Mouse (Mus musculus): ENCODE data around the gene Slc16a10. TPM values are rescaled to one million over a fixed set of nuclear protein-coding genes. Genes with fewer than 3 reads are reported as not detected.

The Slc16a10 gene
- polyA plus RNA-seq, 1 experiment from 2014 or later, result 7.3 TPM

DNA sequence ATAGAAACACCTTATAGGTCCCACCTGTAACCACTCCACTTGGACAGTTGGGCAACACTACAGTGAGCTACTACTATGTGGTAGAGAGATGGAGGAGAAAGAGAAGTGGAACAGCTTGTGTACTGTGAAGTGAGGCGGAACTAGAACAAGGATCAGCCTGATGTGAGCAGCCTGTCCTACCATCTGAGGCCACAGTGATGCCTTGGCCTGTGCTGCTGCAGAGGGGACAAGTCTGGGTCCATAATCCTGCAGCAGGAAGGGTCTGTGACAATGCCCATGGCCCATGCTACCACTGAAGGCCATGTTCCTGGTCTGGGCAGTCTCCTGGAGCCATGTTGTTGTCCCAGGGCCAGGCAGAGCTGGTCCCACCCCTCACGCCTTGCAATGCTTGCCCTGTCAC lies 19.2 kb upstream of the Slc16a10 start:
- TF ChIP-seq EP300 (IDR thresholded peaks at IDR 0.05), result no peak
- TF ChIP-seq CTCF (IDR thresholded peaks at IDR 0.05), result no peak
- Histone ChIP-seq H3K4me1 (ENCODE audit: insufficient read depth, low read depth, low read length) (no peaks in the 10 kb centered on the region), H3K27me3 (replicated peaks; ENCODE audit: insufficient read depth, low read length) (no peaks in the 10 kb centered on the region), H3K9me3 (ENCODE audit: low read length) (no peaks in the 10 kb centered on the region), H3K9ac (replicated peaks; ENCODE audit: low read depth) (no peak overlapping the region), H3K36me3 (ENCODE audit: insufficient read depth, low read length) (no peaks in the 10 kb centered on the region), H3K4me2 (replicated peaks; ENCODE audit: low read depth, low read length) (no peak overlapping the region), H3K27ac (ENCODE audit: low read length) (no peak overlapping the region), H3K4me3 (ENCODE audit: low read depth, low read length) (no peak overlapping the region)
- WGBS, result 80% methylated on average over 2 of the region's 2 CpGs
- no peak for ATAC-seq
- no peak for DNase-seq (ENCODE audit: low spot score)

DNA sequence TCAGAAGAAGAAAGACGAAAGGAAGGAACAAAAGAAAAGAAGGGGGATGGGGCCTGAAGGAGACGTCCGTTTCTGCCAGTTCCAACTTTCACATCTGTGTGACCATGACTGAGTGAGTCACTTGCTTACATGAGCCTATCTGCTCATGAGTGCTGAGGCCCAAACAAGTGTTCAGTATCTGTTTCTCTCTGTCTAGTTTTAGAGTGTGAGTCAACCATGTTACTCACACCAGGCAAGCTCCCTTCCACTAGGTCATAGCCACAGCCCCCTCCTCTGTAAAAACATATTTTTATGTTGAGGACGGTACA lies 10.4 kb upstream of the Slc16a10 start:
- TF ChIP-seq CTCF (IDR thresholded peaks at IDR 0.05) (no peak), EP300 (IDR thresholded peaks at IDR 0.05) (no peak)
- H3K27ac ChIP-seq (ENCODE audit: low read length), result no peak overlapping the region
- no peak overlapping the region for H3K4me2 ChIP-seq (replicated peaks; ENCODE audit: low read depth, low read length)
- WGBS, result 75% methylated on average over 4 of the region's 4 CpGs
- DNase-seq (ENCODE audit: low spot score) (no peak), ATAC-seq (peak; percentile 69)
- no peak overlapping the region for H3K4me3 ChIP-seq (ENCODE audit: low read depth, low read length)
- H3K9ac ChIP-seq (replicated peaks; ENCODE audit: low read depth), result no peak overlapping the region
- no peaks in the 10 kb centered on the region for H3K9me3 ChIP-seq (ENCODE audit: low read length)
- H3K27me3 ChIP-seq (replicated peaks; ENCODE audit: insufficient read depth, low read length), result no peaks in the 10 kb centered on the region
- H3K4me1 ChIP-seq (ENCODE audit: insufficient read depth, low read depth, low read length), result no peaks in the 10 kb centered on the region
- no peaks in the 10 kb centered on the region for H3K36me3 ChIP-seq (ENCODE audit: insufficient read depth, low read length)

DNA sequence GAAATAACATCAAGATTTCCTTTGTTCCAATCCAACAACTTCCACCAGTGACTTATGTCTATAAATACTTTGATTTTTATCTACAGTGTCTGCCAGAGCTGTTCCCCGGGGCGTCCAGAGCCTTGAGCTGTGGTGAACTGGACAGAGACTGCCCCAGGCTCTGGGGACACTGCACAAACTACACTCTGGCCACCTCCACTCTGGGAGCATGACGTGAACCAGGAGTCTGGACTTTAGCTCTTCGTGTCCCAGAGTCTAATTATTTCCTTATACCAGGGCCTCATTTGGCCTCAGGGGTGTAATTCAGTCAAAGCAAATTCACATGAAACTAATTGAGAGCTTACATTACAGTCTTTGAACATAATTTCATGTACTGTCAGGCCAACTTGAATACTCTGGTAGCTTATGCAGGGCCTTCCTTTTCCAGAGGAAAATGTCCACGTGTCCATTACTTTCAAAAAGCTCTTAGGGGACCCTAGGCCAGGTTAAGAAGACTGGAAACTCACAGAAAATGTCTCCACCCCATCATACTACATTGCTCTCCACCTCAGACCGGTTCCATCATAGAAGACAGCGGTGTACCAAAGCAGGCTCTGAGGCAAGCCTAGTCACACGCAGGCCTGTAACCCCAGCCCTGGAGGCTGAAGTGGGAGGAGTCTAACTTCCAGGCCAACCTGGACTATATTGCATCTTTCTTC lies 9.9 kb upstream of the Slc16a10 start:
- WGBS, result 60% methylated on average over 8 of the region's 8 CpGs
- no peak for TF ChIP-seq EP300 (IDR thresholded peaks at IDR 0.05)
- no peak for TF ChIP-seq CTCF (IDR thresholded peaks at IDR 0.05)
- Histone ChIP-seq H3K9me3 (ENCODE audit: low read length) (no peaks in the 10 kb centered on the region), H3K36me3 (ENCODE audit: insufficient read depth, low read length) (no peaks in the 10 kb centered on the region), H3K27ac (ENCODE audit: low read length) (no peak overlapping the region), H3K4me1 (ENCODE audit: insufficient read depth, low read depth, low read length) (no peaks in the 10 kb centered on the region), H3K9ac (replicated peaks; ENCODE audit: low read depth) (no peak overlapping the region), H3K4me3 (ENCODE audit: low read depth, low read length) (no peak overlapping the region), H3K4me2 (replicated peaks; ENCODE audit: low read depth, low read length) (no peak overlapping the region), H3K27me3 (replicated peaks; ENCODE audit: insufficient read depth, low read length) (no peaks in the 10 kb centered on the region)
- DNase-seq (ENCODE audit: low spot score), result no peak
- ATAC-seq, result no peak

DNA sequence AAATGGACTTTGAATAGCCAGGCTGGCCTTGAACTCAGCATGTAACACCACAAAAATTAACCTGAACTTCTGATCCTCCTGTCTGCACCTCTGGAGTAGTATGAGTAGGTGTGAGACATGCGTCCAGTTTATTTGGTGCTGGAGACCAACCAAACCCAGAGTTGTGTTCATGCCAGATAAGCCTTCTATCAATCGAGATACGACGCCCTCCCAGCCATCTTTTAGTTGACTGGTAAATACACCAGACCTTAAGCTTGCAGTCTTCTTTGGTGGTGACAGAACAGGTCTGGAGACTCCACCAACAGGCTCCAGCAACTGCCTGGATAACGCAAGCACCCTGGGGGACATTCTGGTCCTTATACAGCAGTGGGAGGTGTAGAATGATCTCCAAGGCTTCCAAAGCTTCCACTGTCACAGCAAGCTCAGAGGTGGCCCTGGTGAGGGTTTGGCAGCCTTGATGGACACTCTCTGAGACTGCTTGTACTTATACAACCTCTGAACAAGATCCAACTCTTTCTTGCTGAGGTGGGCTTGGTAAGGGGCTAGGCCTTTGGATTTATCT lies 7.6 kb upstream of the Slc16a10 start:
- DNase-seq (ENCODE audit: low spot score) (no peak), ATAC-seq (no peak)
- TF ChIP-seq EP300 (IDR thresholded peaks at IDR 0.05) (no peak), CTCF (IDR thresholded peaks at IDR 0.05) (no peak)
- 97% methylated on average over 5 of the region's 5 CpGs for WGBS
- no peak overlapping the region for H3K4me2 ChIP-seq (replicated peaks; ENCODE audit: low read depth, low read length)
- H3K27me3 ChIP-seq (replicated peaks; ENCODE audit: insufficient read depth, low read length), result no peaks in the 10 kb centered on the region
- no peak overlapping the region for H3K27ac ChIP-seq (ENCODE audit: low read length)
- H3K36me3 ChIP-seq (ENCODE audit: insufficient read depth, low read length), result no peaks in the 10 kb centered on the region
- no peaks in the 10 kb centered on the region for H3K9me3 ChIP-seq (ENCODE audit: low read length)
- no peaks in the 10 kb centered on the region for H3K4me1 ChIP-seq (ENCODE audit: insufficient read depth, low read depth, low read length)
- no peak overlapping the region for H3K9ac ChIP-seq (replicated peaks; ENCODE audit: low read depth)
- H3K4me3 ChIP-seq (ENCODE audit: low read depth, low read length), result no peak overlapping the region

DNA sequence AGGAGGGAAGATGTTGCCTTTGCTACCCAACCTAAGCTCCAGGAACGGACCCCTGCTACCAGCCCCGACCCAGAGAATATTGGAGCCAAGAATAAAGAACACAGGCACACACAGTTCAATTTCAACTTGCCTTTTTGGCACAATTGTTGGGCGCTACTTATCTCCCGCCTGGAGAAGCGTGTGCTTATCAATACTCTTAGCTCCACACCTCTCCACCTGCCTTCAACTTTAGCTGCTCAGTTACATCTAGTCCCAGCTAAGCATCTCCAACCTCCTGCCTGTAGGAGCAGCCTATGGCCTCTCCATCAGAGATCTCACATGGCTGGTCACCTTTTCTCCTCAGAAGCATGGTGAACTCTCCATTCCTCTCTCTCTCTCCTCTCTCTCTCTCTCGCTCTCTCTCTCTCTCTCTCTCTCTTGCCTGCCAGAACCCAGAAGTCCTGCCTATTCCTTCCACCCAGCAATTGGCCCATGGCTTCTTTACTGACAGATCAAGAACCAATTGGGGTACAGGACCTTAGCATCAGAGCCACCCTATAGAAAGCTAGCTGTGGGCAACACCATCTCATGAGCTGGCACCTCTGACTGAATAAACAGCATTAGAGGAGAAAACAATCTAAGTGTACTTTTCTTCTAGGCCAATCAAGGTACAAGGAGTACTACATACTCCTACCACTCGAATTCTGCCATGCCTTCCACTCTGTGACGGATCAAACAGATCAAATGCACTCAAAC lies 5.4 kb upstream of the Slc16a10 start:
- Histone ChIP-seq H3K9ac (replicated peaks; ENCODE audit: low read depth) (no peak overlapping the region), H3K36me3 (ENCODE audit: insufficient read depth, low read length) (no peaks in the 10 kb centered on the region), H3K4me2 (replicated peaks; ENCODE audit: low read depth, low read length) (no peak overlapping the region), H3K9me3 (ENCODE audit: low read length) (no peaks in the 10 kb centered on the region), H3K4me1 (ENCODE audit: insufficient read depth, low read depth, low read length) (no peaks in the 10 kb centered on the region), H3K27me3 (replicated peaks; ENCODE audit: insufficient read depth, low read length) (no peaks in the 10 kb centered on the region), H3K4me3 (ENCODE audit: low read depth, low read length) (no peak overlapping the region), H3K27ac (ENCODE audit: low read length) (no peak overlapping the region)
- DNase-seq (ENCODE audit: low spot score), result no peak
- 78% methylated on average over 8 of the region's 8 CpGs for WGBS
- ATAC-seq, result no peak
- TF ChIP-seq CTCF (IDR thresholded peaks at IDR 0.05), result no peak
- TF ChIP-seq EP300 (IDR thresholded peaks at IDR 0.05), result no peak

DNA sequence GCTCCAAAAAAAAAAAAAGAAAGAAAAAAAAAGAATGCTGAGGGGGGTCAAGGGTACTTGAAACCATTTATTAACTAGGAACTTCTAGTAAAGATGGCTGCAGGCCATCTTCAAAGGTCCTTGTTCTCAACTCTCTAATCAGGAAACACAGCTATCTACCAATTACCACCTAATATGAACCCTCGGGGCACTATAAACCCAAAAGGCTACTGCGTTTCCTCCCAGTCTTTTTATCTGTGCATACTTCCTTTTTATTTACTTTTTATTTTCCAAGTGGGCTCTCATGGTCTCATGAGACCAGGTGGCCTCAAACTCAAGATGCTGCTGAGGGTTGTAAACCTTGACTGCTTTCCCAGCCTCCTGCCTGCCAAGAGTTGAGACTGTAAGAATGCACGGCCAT lies 4.4 kb upstream of the Slc16a10 start:
- ATAC-seq (peak; percentile 57), DNase-seq (ENCODE audit: low spot score) (peak; percentile 66)
- Histone ChIP-seq H3K4me2 (replicated peaks; ENCODE audit: low read depth, low read length) (no peak overlapping the region), H3K9me3 (ENCODE audit: low read length) (no peaks in the 10 kb centered on the region), H3K27me3 (replicated peaks; ENCODE audit: insufficient read depth, low read length) (no peaks in the 10 kb centered on the region), H3K4me3 (ENCODE audit: low read depth, low read length) (no peak overlapping the region), H3K36me3 (ENCODE audit: insufficient read depth, low read length) (no peaks in the 10 kb centered on the region), H3K4me1 (ENCODE audit: insufficient read depth, low read depth, low read length) (no peaks in the 10 kb centered on the region), H3K9ac (replicated peaks; ENCODE audit: low read depth) (no peak overlapping the region), H3K27ac (ENCODE audit: low read length) (no peak overlapping the region)
- 43% methylated on average over 3 of the region's 3 CpGs for WGBS
- TF ChIP-seq EP300 (IDR thresholded peaks at IDR 0.05), result peak; percentile 65
- TF ChIP-seq CTCF (IDR thresholded peaks at IDR 0.05), result no peak
